Mouse (Mus musculus) hindbrain, embryonic 11.5 days (tissue): ENCODE results near the gene Gm49325. TPM values are rescaled to one million over a fixed set of nuclear protein-coding genes. Genes with fewer than 3 reads are reported as not detected.

ENCODE experiments used
- ATAC-seq: fragments of 200-750 bp; cut with Nextera tagmentation; 2 replicates; pipeline ENCODE4 v1.8.0; 2017; ENCODE audit warnings: mild to moderate bottlenecking, moderate TSS enrichment, moderate library complexity; ENCODE audit not compliant: low FRiP score
- DNase-seq: peaks from one replicate; pipeline ENCODE4 v3.0.0-alpha.2; 2015; ENCODE audit warnings: low spot score
- H3K27ac ChIP-seq: fragments of 300-500 bp; sonication (generic); 2 replicates; pipeline ENCODE4 v1.5.1; 2014; ENCODE audit warnings: mild to moderate bottlenecking, low read depth, low read length
- H3K27me3 ChIP-seq: fragments of 300-500 bp; sonication (generic); 2 replicates; pipeline ENCODE4 v1.6.1; 2014; ENCODE audit warnings: mild to moderate bottlenecking, low read length, moderate library complexity, mixed read lengths; ENCODE audit not compliant: control insufficient read depth, insufficient read depth
- H3K36me3 ChIP-seq: fragments of 300-500 bp; sonication (generic); 2 replicates; pipeline ENCODE4 v1.6.1; 2014; ENCODE audit warnings: mild to moderate bottlenecking, low read length, moderate library complexity, mixed read lengths; ENCODE audit not compliant: control insufficient read depth, insufficient read depth
- H3K4me1 ChIP-seq: fragments of 300-500 bp; sonication (generic); replicated peaks from 2 replicates; pipeline ENCODE4 v1.6.1; 2014; ENCODE audit warnings: low read length, mixed read lengths; ENCODE audit not compliant: control insufficient read depth, insufficient read depth
- H3K4me2 ChIP-seq: fragments of 300-500 bp; sonication (generic); replicated peaks from 2 replicates; pipeline ENCODE4 v1.6.1; 2014; ENCODE audit warnings: mild to moderate bottlenecking, low read depth, low read length
- H3K4me3 ChIP-seq: fragments of 300-500 bp; sonication (generic); 2 replicates; pipeline ENCODE4 v1.5.1; 2014; ENCODE audit warnings: low read depth, low read length
- H3K9ac ChIP-seq: fragments of 300-500 bp; sonication (generic); 2 replicates; pipeline ENCODE4 v1.6.1; 2014; ENCODE audit warnings: low read depth, low read length
- H3K9me3 ChIP-seq: fragments of 300-500 bp; sonication (generic); 2 replicates; pipeline ENCODE4 v1.6.1; 2016; ENCODE audit warnings: low read length; ENCODE audit not compliant: control insufficient read depth
- WGBS: fragments of 180-500 bp; shearing (Covaris S2); extraction: QIAGEN DNeasy Blood & Tissue Kit; methylation state at CpG from one replicate; pipeline ENCODE4 v1.1.7; 2014; 5-methylcytosine and 5-hydroxymethylcytosine counted together
- polyA plus RNA-seq: library from polyadenylated mRNA; unstranded; fragments of >200 nt; fragmentation: Nextera tagmentation; extraction: Ambion mirVana; gene quantifications from 2 replicates; pipeline ENCODE4 v1.2.1, GENCODE M21; 2014

Gene Gm49325
- polyA plus RNA-seq, 1 experiment from 2014 or later, result not detected

- H3K4me1 ChIP-seq, result no peaks in the 10 kb centered on the region
- no peak overlapping the region for H3K4me3 ChIP-seq
- 96% methylated on average over 5 of the region's 5 CpGs for WGBS
- no peak overlapping the region for H3K27ac ChIP-seq
- H3K27me3 ChIP-seq, result no peaks in the 10 kb centered on the region
- DNase-seq (no peak), ATAC-seq (no peak)
- H3K9me3 ChIP-seq, result no peaks in the 10 kb centered on the region
- no peak overlapping the region for H3K4me2 ChIP-seq
- H3K36me3 ChIP-seq, result peaks cover 12% of the 10 kb centered on the region
- no peak overlapping the region for H3K9ac ChIP-seq
Measured at GRCm38 (mm10) chr10:77645571-77645970, 39.6 kb downstream of the Gm49325 start.

GRCm38 (mm10) chr10:77647461-77647860 is 41.5 kb downstream of the Gm49325 start:
- no peak for ATAC-seq
- H3K27ac ChIP-seq, result no peak overlapping the region

DNA sequence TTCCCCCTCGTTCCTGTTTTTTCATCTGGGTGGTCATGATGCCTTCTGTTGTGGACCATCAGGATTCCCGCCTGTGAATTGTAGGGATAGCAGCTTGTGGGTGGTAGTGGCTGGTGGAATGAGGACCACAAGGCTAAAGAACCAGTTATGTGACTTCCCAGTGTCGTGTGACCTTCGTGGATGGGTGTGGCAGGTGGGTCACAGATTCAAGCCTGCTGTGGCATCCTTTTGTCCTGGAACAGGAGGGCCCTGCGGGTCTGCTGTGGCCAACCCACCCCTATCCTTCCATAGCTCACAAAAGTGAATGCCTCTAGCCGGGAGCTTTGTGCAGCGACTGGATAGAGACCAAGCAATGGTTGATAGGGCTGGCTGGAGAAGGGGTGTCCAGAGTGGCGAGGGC is 41.9 kb downstream of the Gm49325 start:
- no peaks in the 10 kb centered on the region for H3K4me1 ChIP-seq
- whole genome bisulfite sequencing, result 82% methylated on average over 8 of the region's 8 CpGs
- no peaks in the 10 kb centered on the region for H3K27me3 ChIP-seq
- DNase-seq, result no peak
- H3K36me3 ChIP-seq, result peaks cover 10% of the 10 kb centered on the region
- no peak overlapping the region for H3K27ac ChIP-seq
- no peak overlapping the region for H3K4me2 ChIP-seq
- H3K9ac ChIP-seq, result no peak overlapping the region
- H3K9me3 ChIP-seq, result no peaks in the 10 kb centered on the region
- no peak for ATAC-seq
- no peak overlapping the region for H3K4me3 ChIP-seq

More at GRCm38 (mm10) chr10:77647461-77647860, 41.5 kb downstream of the Gm49325 start:
- Histone ChIP-seq H3K9ac (no peak overlapping the region), H3K4me2 (no peak overlapping the region), H3K27me3 (no peaks in the 10 kb centered on the region), H3K9me3 (no peaks in the 10 kb centered on the region), H3K4me1 (no peaks in the 10 kb centered on the region), H3K36me3 (peaks cover 10% of the 10 kb centered on the region), H3K4me3 (no peak overlapping the region)
- DNase-seq, result no peak
- 88% methylated on average over 1 of the region's 1 CpGs for WGBS

DNA sequence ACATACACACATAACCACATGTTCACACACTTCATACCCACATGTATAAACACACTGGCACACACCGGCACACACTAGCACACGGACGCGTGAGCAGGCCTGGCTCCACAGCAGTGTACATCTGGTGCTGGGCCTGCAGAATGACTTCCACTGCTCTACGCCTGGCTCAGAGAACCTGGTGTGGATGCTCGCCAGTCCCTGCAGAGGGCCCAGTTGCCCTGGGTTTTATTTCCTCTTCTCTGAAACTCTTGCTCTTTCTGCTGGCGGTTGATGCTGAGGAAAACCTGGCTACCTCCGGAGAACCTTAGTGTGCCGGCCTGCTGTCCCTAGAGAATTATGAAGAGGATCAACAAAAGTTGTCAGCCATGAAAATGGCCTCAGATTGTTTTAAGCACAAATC is 46.0 kb downstream of the Gm49325 start:
- ATAC-seq (no peak), DNase-seq (no peak)
- no peaks in the 10 kb centered on the region for H3K9me3 ChIP-seq
- WGBS, result 86% methylated on average over 9 of the region's 9 CpGs
- no peaks in the 10 kb centered on the region for H3K27me3 ChIP-seq
- no peaks in the 10 kb centered on the region for H3K36me3 ChIP-seq
- no peak overlapping the region for H3K4me2 ChIP-seq
- no peak overlapping the region for H3K9ac ChIP-seq
- H3K27ac ChIP-seq, result no peak overlapping the region
- no peaks in the 10 kb centered on the region for H3K4me1 ChIP-seq
- no peak overlapping the region for H3K4me3 ChIP-seq

DNA sequence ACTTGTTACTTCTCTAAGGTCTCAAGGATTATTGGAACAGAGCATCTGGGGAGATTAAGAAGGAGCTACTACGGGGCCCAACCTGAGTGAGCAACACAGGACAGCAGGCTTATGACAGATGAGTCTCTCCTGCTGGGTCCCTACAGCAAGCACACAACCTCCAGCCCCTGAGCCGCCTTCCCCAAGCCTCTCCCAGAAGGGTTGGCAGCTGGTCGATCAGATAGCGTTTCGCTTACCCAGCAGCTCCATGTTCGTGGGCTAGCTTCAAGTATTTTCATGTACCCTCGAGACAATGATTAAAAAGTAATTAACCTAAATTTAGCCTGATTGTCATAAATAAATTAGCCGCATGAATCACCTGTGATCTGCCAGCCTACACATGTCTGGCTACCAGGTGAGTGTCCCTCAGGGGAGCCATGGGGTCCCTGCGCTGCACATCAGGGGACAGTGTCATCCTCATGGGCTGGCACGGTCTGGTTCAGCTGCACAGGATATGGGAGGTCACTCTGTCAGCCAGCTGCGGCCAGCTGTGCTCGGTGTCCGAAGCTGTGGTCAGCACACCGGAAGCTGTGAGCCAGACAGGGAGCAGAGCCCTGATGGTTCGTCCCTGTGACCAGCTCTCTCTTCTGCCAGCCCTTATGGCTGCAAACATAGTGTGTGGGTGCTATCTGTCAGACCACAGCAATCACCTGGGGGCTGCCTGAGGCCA is 52.4 kb downstream of the Gm49325 start:
- ATAC-seq, result no peak

DNA sequence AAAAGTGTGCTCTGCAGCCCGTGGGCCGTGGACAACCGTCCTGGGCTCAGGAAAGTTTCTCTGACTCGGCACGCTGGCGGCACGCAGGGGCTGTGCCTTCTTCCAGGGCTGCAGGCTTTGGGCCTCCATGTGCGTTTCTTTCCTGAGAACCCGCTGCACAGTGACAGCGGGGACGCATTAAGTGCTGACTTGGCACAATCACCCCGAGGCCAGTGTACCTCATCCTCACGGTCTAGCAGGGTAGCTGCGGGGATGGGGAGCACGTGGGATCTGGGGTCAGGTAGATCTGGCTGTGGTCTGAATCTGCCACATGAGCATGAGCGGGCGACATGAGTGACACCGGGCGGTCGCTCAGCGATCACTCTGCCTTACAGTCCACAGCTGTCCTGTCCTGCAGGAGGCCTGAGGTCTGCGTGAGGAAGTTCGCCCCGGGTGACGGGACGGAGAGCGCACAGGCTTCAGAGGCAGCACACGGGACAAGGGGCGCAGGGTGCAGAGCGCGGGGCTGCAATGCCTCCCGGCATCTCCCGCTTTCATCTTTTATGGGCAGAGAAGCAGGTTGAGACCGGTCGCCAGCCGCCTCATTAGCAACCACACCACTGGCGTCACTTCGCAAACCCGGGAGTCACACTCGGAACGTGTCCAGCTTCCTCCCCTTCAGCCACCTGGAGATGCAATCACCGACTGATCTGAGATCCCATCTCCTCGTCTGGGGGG is 58.1 kb downstream of the Gm49325 start:
- no peak overlapping the region for H3K4me3 ChIP-seq
- no peaks in the 10 kb centered on the region for H3K36me3 ChIP-seq
- H3K4me2 ChIP-seq, result no peak overlapping the region
- WGBS, result 49% methylated on average over 43 of the region's 43 CpGs
- H3K4me1 ChIP-seq, result no peaks in the 10 kb centered on the region
- DNase-seq (no peak), ATAC-seq (no peak)
- no peaks in the 10 kb centered on the region for H3K9me3 ChIP-seq
- no peak overlapping the region for H3K27ac ChIP-seq
- H3K9ac ChIP-seq, result no peak overlapping the region
- no peaks in the 10 kb centered on the region; the same call in 1 of the 2 replicates for H3K27me3 ChIP-seq

More for the DNA sequence above, 52.4 kb downstream of the Gm49325 start:
- Histone ChIP-seq H3K9me3 (no peaks in the 10 kb centered on the region), H3K27ac (no peak overlapping the region), H3K9ac (no peak overlapping the region), H3K4me2 (no peak overlapping the region), H3K36me3 (no peaks in the 10 kb centered on the region), H3K4me1 (no peaks in the 10 kb centered on the region), H3K27me3 (no peaks in the 10 kb centered on the region), H3K4me3 (no peak overlapping the region)
- no peak for DNase-seq
- 78% methylated on average over 15 of the region's 15 CpGs for WGBS

- no peak overlapping the region for H3K9ac ChIP-seq
- no peaks in the 10 kb centered on the region; the same call in 1 of the 2 replicates for H3K27me3 ChIP-seq
- ATAC-seq, result no peak
- H3K36me3 ChIP-seq, result no peaks in the 10 kb centered on the region
- no peak for DNase-seq
- no peak overlapping the region for H3K4me3 ChIP-seq
- 85% methylated on average over 8 of the region's 8 CpGs for WGBS
- H3K4me1 ChIP-seq, result no peaks in the 10 kb centered on the region
- H3K4me2 ChIP-seq, result no peak overlapping the region
- H3K9me3 ChIP-seq, result no peaks in the 10 kb centered on the region
- no peak overlapping the region for H3K27ac ChIP-seq
Measured at GRCm38 (mm10) chr10:77666342-77666741, 60.3 kb downstream of the Gm49325 start.

- no peaks in the 10 kb centered on the region for H3K9me3 ChIP-seq
- no peaks in the 10 kb centered on the region for H3K4me1 ChIP-seq
- DNase-seq (no peak), ATAC-seq (no peak)
- H3K4me2 ChIP-seq, result no peak overlapping the region
- no peak overlapping the region for H3K4me3 ChIP-seq
- no peaks in the 10 kb centered on the region; the same call in 1 of the 2 replicates for H3K27me3 ChIP-seq
- no peaks in the 10 kb centered on the region for H3K36me3 ChIP-seq
- 92% methylated on average over 4 of the region's 4 CpGs for WGBS
- H3K27ac ChIP-seq, result no peak overlapping the region
- no peak overlapping the region for H3K9ac ChIP-seq
Measured at GRCm38 (mm10) chr10:77667402-77667801, 61.4 kb downstream of the Gm49325 start.

DNA sequence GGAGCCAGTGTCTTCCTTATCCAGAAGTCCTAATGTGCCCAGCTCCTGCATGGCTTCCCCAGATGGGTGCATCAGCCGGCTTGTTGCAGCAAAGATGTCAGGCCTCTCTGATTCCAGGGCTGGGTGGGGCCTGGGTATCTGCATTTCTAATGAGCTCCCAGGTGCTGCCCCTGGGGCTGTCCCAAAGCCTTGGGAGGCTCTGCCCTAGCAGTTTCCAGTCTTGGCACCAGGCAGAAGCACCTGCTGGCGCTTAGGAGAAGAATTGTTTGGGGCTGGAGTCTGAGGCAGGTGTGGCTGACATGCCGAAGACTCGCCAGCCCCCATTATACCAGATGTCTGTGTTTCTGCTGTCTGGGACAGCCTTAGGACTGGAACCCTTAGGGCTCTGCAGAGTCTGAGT is 64.7 kb downstream of the Gm49325 start:
- 75% methylated on average over 4 of the region's 4 CpGs for WGBS
- Histone ChIP-seq H3K36me3 (no peaks in the 10 kb centered on the region), H3K4me1 (no peaks in the 10 kb centered on the region), H3K27ac (no peak overlapping the region), H3K27me3 (no peaks in the 10 kb centered on the region; the same call in 1 of the 2 replicates), H3K9me3 (no peaks in the 10 kb centered on the region), H3K9ac (no peak overlapping the region), H3K4me2 (no peak overlapping the region), H3K4me3 (no peak overlapping the region)
- ATAC-seq, result no peak
- DNase-seq, result no peak
